Mouse (Mus musculus) bone marrow, adult 2 months (tissue): ENCODE measurements around the gene Mapk9.

ENCODE experiments used
- CTCF ChIP-seq: fragments of 200-500 bp; IDR thresholded peaks from 2 replicates; pipeline ENCODE4 v1.5.1; 2011; ENCODE audit warnings: low read length, control low read depth; ENCODE audit not compliant: control insufficient read depth, insufficient read depth
- POLR2A ChIP-seq: fragments of 200-500 bp; IDR thresholded peaks from 2 replicates; pipeline ENCODE4 v1.6.1; 2011; ENCODE audit warnings: low read depth, mild to moderate bottlenecking, control low read depth, low read length, borderline replicate concordance; ENCODE audit not compliant: control insufficient read depth

DNA sequence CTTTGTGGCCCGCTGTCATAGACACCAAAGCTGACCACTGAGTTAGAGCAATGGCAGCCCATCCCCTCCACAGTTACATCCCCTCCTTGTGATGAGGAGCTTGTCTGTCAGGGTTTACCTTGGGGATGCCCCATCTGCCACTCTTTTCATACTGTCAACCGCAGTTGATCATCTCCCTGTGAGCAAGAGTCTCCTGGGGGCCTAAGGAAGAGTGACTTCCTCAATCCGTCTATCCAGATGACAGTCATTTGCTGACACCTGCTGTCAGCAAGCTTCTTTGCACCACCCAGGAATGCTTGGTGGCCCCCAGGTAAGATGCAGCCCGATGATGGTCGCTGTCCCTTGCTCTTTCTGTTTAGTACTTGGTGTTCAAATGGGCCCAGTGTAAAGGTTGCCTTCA is 41.9 kb downstream of the Mapk9 start:
- TF ChIP-seq CTCF, result no peak
- TF ChIP-seq POLR2A, result no peak
